Mouse (Mus musculus): ENCODE results near the gene Zfp991.
A peak's percentile ranks its signal among the peaks of the same experiment; 100 is the strongest.
"Not testable (repeated sequence)": the region's sequence is repeated elsewhere in the genome, so short reads cannot be mapped to it uniquely, and the experiment has no call there.

Gene Zfp991

GRCm38 (mm10) chr4:147131837-147132459, at the start of gene Zfp991:
TSS of gene Zfp991 (plus strand) at chr4:147132038.
- not testable (repeated sequence) for DNase-seq

GRCm38 (mm10) chr4:147095641-147096040, 36.2 kb upstream of the Zfp991 start:
- DNase-seq: not testable (repeated sequence)

DNA sequence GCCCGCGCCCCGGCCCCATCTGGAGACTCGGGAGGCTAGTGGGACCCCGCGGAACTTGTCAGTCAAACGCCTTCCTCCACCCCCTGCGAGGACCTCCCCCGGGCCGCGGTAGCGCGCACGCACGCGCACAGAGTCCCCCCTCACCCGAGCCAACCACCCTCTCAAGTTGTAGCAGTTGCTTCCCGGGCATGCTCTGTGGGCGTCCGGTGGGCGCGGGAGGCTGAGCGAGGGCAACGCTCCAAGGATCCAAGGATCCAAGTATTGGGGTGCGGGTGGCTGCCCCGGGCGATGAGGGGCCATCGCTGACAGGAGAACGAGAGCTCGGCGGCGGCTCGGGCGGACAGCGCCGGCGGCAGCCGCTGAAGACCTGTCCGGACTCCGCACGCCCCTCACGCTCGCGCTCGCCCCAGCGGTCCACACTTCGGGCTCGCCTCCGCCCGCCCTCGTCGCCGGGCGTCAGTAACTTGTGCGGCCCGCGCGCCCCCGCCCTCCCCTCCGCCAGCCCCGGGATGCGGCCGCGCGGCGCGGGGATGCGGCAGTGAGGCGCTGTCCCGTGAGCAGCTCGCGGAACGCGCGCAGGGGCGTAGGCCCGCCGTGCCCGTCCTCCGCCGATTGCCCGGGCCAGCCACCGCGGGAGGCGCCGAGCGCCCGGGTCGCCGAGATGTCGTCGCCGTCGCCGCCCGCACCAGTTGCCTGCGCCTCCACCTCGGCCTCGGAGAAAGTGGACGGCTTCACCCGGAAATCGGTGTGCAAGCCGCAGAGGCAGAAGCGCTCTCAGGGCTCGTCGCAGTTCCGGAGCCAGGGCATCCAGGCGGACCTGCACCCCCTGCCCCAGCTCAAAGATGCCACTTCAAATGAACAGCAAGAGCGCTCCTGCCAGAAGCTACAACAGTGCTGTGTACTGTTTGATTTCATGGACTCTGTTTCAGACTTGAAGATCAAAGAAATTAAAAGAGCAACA, 29.9 kb upstream of the Zfp991 start:
- DNase-seq: not testable (repeated sequence)

DNA sequence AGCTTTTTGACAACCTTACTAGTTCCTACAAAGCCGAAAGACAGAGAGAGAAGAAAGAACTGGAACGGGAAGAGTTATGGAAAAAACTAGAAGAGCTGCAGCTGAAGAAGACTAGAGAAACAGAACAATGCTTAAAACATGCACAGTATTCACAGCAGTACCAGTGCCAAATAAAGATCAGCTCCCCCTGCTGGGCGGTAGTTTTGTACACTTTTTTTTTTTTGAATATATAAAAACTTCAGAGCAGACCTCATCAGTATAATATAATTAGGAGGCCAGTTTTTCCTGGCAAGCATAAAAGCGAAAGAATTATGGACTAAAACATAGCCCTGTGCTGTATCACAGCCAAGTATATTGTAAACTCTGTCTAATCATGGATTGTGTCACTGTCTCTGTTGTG, 28.0 kb upstream of the Zfp991 start:
- not testable (repeated sequence) for DNase-seq

DNA sequence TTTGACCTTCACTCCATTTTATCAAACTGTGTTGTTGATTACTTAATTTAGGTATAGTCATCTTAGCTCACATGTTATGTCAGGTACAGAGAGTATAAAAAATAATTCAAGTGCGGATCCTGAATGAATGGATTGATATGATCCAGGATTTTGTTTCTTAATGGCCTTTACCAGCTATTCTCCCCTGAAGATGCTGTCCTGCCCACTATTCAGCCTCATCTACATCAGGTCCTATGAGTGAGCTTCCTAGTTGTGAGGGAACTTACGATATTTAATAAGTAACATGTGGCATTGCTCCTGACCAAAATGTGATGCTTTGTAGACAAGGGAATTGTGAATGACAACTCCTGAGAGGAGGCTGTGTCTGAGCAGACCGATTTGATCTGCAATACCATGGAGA, 14.0 kb upstream of the Zfp991 start:
- DNase-seq: not testable (repeated sequence)

DNA sequence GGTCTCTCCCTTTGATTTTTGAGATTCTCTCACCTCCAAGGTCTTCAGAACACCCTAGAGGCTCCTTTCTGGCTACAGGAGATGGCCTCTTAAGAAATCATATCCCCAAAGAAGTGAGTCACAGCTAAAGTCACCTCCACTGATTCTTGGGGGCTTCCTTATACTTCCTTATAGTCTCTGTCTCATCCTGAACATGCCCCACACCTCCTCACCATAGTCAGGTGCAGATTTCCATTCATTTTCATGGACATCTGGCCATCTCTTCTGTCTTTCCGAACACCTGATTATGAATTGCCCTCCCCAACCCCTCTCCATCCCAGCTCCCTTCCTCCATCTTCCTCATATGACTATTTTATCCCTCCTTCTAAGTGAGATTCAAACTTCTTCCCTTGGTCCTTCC, 9.6 kb upstream of the Zfp991 start:
- DNase-seq: not testable (repeated sequence)

DNA sequence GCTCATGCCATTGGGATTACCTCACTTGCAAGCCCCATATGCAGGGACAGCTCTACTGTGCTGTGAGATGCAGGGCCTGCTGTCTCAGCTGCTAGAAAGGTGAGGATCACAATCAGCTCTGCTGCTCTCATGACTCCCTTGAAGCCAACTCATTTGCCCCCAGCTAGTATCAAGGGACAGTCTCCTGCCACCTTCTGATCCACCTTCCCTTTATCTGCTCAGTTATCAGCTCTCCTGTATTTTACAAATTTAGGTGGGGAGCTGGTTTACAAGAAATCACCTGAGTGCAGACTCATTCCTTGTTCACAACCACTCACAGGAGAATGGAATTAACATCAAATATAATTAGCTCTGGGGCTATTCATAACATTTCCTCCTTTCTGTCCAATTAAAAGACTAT, 8.0 kb upstream of the Zfp991 start:
- not testable (repeated sequence) for DNase-seq

DNA sequence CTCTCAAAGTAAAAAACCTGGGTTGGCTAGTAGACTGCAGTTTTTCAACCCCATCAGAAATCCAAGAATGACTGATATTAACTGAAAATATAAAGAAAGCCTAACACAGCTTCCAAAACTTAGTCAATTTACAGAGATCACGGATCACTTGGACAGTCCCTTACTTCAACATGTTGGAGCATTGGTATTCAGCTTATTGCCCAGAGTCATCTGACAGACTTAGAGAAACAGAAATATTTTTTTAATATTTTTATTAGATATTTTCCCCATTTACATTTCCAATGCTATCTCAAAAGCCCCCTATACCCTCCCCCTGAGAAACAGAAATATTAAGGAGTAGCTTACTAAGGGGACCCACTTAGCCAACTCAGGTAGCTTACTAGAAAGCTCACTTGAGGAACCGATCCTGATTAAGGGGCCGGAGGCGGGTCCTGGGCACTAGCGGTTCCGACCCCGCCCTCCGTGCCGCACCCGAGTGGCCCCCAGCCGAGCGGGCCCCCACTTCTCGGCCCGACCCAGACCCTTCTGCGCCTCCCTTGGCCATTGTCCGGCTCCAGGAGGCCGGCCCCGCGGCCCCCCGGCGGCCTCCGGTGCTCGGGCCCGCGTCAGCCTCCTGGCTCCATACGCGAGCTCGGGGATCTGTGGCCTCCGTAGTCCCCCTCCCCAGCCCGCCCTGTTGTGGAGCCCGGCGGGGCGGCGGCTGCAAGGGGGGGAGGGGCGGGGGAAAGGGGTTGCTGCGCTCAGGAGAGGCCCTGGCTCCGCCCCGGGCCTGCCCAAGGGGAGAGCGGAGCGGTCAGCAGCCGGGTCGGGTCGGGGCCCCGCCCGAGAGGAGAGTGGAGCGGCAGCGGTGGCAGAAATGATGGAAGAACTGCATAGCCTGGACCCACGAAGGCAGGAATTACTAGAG, 7.2 kb upstream of the Zfp991 start:
- not testable (repeated sequence) for DNase-seq

- DNase-seq: not testable (repeated sequence)
These were observed 6.5 kb upstream of the Zfp991 start for GRCm38 (mm10) chr4:147125326-147125725.

- DNase-seq: not testable (repeated sequence)
These were observed 6.0 kb upstream of the Zfp991 start for GRCm38 (mm10) chr4:147125870-147126269.

- not testable (repeated sequence) for DNase-seq
These were observed 5.4 kb upstream of the Zfp991 start for GRCm38 (mm10) chr4:147126435-147126834.

GRCm38 (mm10) chr4:147127137-147127536, 4.7 kb upstream of the Zfp991 start:
- not testable (repeated sequence) for DNase-seq

GRCm38 (mm10) chr4:147128152-147128551, 3.7 kb upstream of the Zfp991 start:
- not testable (repeated sequence) for DNase-seq

GRCm38 (mm10) chr4:147133596-147133995, 1.8 kb downstream of the Zfp991 start:
- DNase-seq: not testable (repeated sequence)

DNA sequence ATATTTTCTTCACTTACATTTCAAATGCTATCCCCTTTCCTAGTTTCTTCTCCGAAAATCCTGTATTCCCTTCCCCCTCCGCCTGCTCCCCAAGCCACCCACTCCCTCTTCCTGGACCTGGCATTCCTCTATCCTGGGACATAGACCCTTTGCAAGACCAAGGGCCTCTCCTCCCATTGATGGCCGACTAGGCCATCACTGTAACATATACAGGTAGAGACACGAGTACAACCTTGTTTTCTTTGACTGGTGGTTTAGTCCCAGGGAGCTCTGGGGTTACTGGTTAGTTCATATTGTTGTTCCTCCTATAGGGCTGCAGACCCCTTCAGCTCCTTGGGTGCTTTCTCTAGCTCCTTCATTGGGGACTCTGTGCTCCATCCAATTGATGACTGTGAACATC, 9.9 kb downstream of the Zfp991 start:
- DNase-seq: peak in 1 of 2 experiments; percentile 3

- not testable (repeated sequence) for DNase-seq
These were observed 33.4 kb downstream of the Zfp991 start for GRCm38 (mm10) chr4:147165282-147165681.

- not testable (repeated sequence) for DNase-seq
These were observed 38.7 kb downstream of the Zfp991 start for GRCm38 (mm10) chr4:147170547-147170946.

GRCm38 (mm10) chr4:147171557-147171956, 39.7 kb downstream of the Zfp991 start:
- not testable (repeated sequence) for DNase-seq

GRCm38 (mm10) chr4:147176279-147176880, 44.5 kb downstream of the Zfp991 start:
- not testable (repeated sequence) for DNase-seq

GRCm38 (mm10) chr4:147181141-147181685, 49.4 kb downstream of the Zfp991 start:
- DNase-seq: not testable (repeated sequence)

DNA sequence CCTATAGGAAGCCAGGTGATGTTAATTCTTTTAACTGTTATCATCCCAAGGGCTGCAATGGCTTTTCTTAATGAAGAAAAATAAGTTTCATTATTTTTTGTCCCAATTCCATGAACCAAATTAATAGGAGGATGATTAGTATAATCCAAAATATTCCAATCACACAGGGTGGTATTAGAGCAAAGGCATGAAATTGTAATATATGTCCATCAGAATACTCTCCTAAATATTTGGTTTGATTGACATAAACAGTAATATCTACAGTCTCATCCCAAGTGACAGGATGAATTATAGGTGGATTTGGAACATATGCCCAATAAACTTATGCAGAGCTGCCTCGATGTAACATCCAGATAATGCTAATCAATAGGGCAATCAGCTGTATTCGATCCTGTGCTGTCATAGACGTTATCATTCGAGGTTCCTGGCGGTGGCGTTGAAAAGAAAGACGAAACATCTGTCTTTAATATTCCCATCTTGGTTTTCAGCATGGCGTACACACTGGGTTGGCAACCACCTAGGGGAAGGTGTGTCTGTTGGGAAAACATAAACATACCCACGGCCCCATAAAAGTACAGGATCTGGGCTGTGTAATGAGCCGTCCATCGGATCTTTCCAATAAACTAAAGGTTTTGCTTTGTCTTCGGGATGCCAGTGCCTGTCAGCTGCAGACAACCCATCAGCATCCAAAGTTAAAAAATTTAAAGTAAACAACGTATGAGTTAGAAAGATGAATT, 50.3 kb downstream of the Zfp991 start:
- not testable (repeated sequence) for DNase-seq
